Mouse (Mus musculus): ENCODE data around the gene Adgrv1. TPM values are rescaled to one million over a fixed set of nuclear protein-coding genes. Genes with fewer than 3 reads are reported as not detected.
"Not testable (repeated sequence)": the region's sequence is repeated elsewhere in the genome, so short reads cannot be mapped to it uniquely, and the experiment has no call there.

Gene Adgrv1
- polyA plus RNA-seq, 1 experiment from 2014 or later = 0.13 TPM

- Histone ChIP-seq H3K9ac (no peak overlapping the region), H3K4me3 (replicated peaks) (no peak overlapping the region), H3K27me3 (no peaks in the 10 kb centered on the region), H3K9me3 (replicated peaks) (no peaks in the 10 kb centered on the region), H3K4me2 (no peak overlapping the region), H3K36me3 (no peaks in the 10 kb centered on the region), H3K4me1 (replicated peaks) (no peaks in the 10 kb centered on the region), H3K27ac (no peak overlapping the region)
- DNase-seq (no peak), ATAC-seq (ENCODE audit: low read depth) (no peak)
- WGBS (ENCODE audit: insufficient replicate concordance) = 68% methylated on average over 2 of the region's 2 CpGs
These were observed 354.1 kb downstream of the Adgrv1 start for GRCm38 (mm10) chr13:81278669-81279350.

GRCm38 (mm10) chr13:81273837-81274236 lies 359.1 kb downstream of the Adgrv1 start:
- no peaks in the 10 kb centered on the region for H3K27me3 ChIP-seq
- no peaks in the 10 kb centered on the region for H3K4me1 ChIP-seq (replicated peaks)
- no peaks in the 10 kb centered on the region for H3K9me3 ChIP-seq (replicated peaks)
- no peak overlapping the region for H3K4me2 ChIP-seq
- no peak overlapping the region for H3K27ac ChIP-seq
- no peaks in the 10 kb centered on the region for H3K36me3 ChIP-seq
- H3K4me3 ChIP-seq (replicated peaks) = no peak overlapping the region
- no peak overlapping the region for H3K9ac ChIP-seq
- 56% methylated on average over 1 of the region's 1 CpGs for WGBS (ENCODE audit: insufficient replicate concordance)
- DNase-seq = no peak
- ATAC-seq (ENCODE audit: low read depth) = no peak

GRCm38 (mm10) chr13:81270396-81270795 lies 362.6 kb downstream of the Adgrv1 start:
- DNase-seq (no peak), ATAC-seq (ENCODE audit: low read depth) (no peak)
- 67% methylated on average over 6 of the region's 6 CpGs for WGBS (ENCODE audit: insufficient replicate concordance)
- Histone ChIP-seq H3K27me3 (no peaks in the 10 kb centered on the region), H3K4me2 (no peak overlapping the region), H3K36me3 (no peaks in the 10 kb centered on the region), H3K4me1 (replicated peaks) (no peaks in the 10 kb centered on the region), H3K4me3 (replicated peaks) (no peak overlapping the region), H3K9me3 (replicated peaks) (no peaks in the 10 kb centered on the region), H3K9ac (no peak overlapping the region), H3K27ac (no peak overlapping the region)

- no peak overlapping the region for H3K27ac ChIP-seq
- 56% methylated on average over 6 of the region's 6 CpGs for WGBS (ENCODE audit: insufficient replicate concordance)
These were observed 363.9 kb downstream of the Adgrv1 start for GRCm38 (mm10) chr13:81269056-81269455.

GRCm38 (mm10) chr13:81267489-81267888 lies 365.5 kb downstream of the Adgrv1 start:
- 51% methylated on average over 4 of the region's 4 CpGs for WGBS (ENCODE audit: insufficient replicate concordance)
- H3K9ac ChIP-seq; H3K27me3 ChIP-seq; H3K4me2 ChIP-seq; H3K4me1 ChIP-seq (replicated peaks); ATAC-seq (ENCODE audit: low read depth); H3K27ac ChIP-seq; DNase-seq; H3K4me3 ChIP-seq (replicated peaks); H3K9me3 ChIP-seq (replicated peaks); H3K36me3 ChIP-seq: not testable (repeated sequence)

More at GRCm38 (mm10) chr13:81269056-81269455, 363.9 kb downstream of the Adgrv1 start:
- DNase-seq (no peak), ATAC-seq (ENCODE audit: low read depth) (no peak)
- no peaks in the 10 kb centered on the region for H3K9me3 ChIP-seq (replicated peaks)
- H3K36me3 ChIP-seq = no peaks in the 10 kb centered on the region
- no peak overlapping the region for H3K4me2 ChIP-seq
- H3K9ac ChIP-seq = no peak overlapping the region
- no peaks in the 10 kb centered on the region for H3K27me3 ChIP-seq
- no peak overlapping the region for H3K4me3 ChIP-seq (replicated peaks)
- no peaks in the 10 kb centered on the region for H3K4me1 ChIP-seq (replicated peaks)

DNA sequence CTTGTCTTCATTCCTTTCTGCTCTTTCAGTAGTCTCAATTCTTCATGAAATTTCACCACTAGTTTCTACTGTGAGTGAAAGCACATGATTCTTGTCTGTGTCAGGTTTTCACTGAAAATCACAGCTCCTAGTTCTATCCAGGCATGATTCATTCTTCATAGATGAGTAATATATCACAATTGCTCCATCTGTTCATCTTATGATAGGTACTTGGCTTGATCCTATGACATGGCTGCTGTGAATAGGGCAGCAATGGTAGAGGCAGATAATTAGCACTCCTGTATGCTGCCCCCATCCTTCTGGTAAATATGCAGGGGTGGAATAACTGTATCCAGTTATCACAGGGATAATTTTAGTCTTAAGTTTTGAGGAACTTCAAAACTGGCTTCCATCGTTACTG lies 368.5 kb downstream of the Adgrv1 start:
- no peaks in the 10 kb centered on the region for H3K27me3 ChIP-seq
- no peaks in the 10 kb centered on the region for H3K9me3 ChIP-seq (replicated peaks)
- no peak overlapping the region for H3K4me2 ChIP-seq
- H3K36me3 ChIP-seq = no peaks in the 10 kb centered on the region
- ATAC-seq (ENCODE audit: low read depth) (no peak), DNase-seq (no peak)
- no peaks in the 10 kb centered on the region for H3K4me1 ChIP-seq (replicated peaks)
- no peak overlapping the region for H3K27ac ChIP-seq
- H3K4me3 ChIP-seq (replicated peaks) = no peak overlapping the region
- 44% methylated on average over 1 of the region's 1 CpGs for WGBS (ENCODE audit: insufficient replicate concordance)
- no peak overlapping the region for H3K9ac ChIP-seq

DNA sequence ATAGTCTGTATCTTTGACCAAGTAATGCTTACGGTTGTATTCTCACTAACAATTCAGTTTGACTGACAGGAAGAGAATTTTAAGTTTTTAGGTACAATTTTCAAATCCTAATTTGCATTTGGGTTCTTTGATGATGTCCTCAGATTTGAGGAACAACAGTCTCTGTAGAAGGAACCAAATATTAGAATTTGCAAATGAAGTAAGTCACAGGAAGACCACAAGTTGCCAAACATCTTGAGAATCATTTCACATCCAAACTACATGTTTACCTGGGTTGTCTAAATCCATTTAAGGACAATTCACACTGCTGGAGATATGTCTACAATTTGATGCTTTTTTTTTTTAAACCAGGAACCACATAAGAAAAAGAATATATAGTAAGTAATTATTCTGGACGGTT lies 391.8 kb downstream of the Adgrv1 start:
- Histone ChIP-seq H3K4me1 (replicated peaks) (no peaks in the 10 kb centered on the region), H3K9ac (no peak overlapping the region), H3K27me3 (no peaks in the 10 kb centered on the region), H3K36me3 (no peaks in the 10 kb centered on the region), H3K4me3 (replicated peaks) (no peak overlapping the region), H3K9me3 (replicated peaks) (no peaks in the 10 kb centered on the region), H3K4me2 (no peak overlapping the region), H3K27ac (no peak overlapping the region)
- DNase-seq (no peak), ATAC-seq (ENCODE audit: low read depth) (no peak)
- WGBS (ENCODE audit: insufficient replicate concordance) = 47% methylated on average over 2 of the region's 2 CpGs

DNA sequence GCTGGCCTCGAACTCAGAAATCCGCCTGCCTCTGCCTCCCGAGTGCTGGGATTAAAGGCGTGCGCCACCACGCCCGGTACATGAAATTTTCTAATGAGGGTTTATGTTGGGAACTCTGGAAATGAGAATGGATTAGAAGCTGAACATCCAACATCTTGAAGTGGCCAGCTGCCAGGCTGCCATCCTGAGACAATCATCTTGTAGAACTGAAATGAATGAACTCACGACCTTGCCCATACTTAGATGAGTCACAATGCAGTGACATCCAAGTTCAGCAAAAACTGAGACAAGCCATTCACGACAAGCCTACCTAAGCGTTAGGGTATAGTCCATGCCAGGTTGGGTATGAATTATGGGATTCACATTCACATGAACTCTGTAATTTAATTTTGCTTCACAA lies 393.1 kb downstream of the Adgrv1 start:
- 78% methylated on average over 10 of the region's 10 CpGs for WGBS (ENCODE audit: insufficient replicate concordance)
- H3K4me3 ChIP-seq (replicated peaks) = no peak overlapping the region
- H3K4me2 ChIP-seq = no peak overlapping the region
- no peaks in the 10 kb centered on the region for H3K9me3 ChIP-seq (replicated peaks)
- H3K4me1 ChIP-seq (replicated peaks) = no peaks in the 10 kb centered on the region
- H3K9ac ChIP-seq = no peak overlapping the region
- no peaks in the 10 kb centered on the region for H3K27me3 ChIP-seq
- no peaks in the 10 kb centered on the region for H3K36me3 ChIP-seq
- no peak overlapping the region for H3K27ac ChIP-seq
- ATAC-seq (ENCODE audit: low read depth) (no peak), DNase-seq (no peak)

- ATAC-seq (ENCODE audit: low read depth) = no peak
- H3K36me3 ChIP-seq = no peaks in the 10 kb centered on the region
- no peak overlapping the region for H3K4me2 ChIP-seq
- H3K27me3 ChIP-seq = no peaks in the 10 kb centered on the region
- no peak overlapping the region for H3K4me3 ChIP-seq (replicated peaks)
- DNase-seq = no peak
- no peaks in the 10 kb centered on the region for H3K4me1 ChIP-seq (replicated peaks)
- no peak overlapping the region for H3K27ac ChIP-seq
- H3K9ac ChIP-seq = no peak overlapping the region
- no peaks in the 10 kb centered on the region for H3K9me3 ChIP-seq (replicated peaks)
- WGBS (ENCODE audit: insufficient replicate concordance) = 66% methylated on average over 3 of the region's 3 CpGs
These were observed 393.5 kb downstream of the Adgrv1 start for GRCm38 (mm10) chr13:81239427-81239826.

DNA sequence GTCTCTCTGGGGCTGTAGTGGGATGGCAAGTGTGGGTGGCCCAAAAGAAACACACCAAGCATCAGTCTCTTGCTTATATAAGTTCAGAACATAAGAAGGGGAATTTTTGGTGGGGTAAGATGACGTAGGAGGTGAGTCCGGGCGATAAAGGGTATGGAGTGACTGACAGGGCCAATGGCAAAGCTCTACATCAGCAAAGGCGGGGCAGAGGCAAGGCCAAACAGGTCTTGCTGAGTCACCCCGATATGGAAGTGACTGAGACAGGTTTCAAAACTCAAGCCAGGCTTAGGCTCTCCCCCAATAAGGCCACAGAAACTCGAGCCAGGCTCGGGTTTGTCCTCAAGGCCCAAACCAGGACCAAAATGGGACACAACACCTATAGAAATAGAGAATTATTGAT lies 394.1 kb downstream of the Adgrv1 start:
- no peak for DNase-seq
- Histone ChIP-seq H3K9ac (no peak overlapping the region), H3K4me1 (replicated peaks) (no peaks in the 10 kb centered on the region), H3K4me3 (replicated peaks) (no peak overlapping the region), H3K9me3 (replicated peaks) (no peaks in the 10 kb centered on the region), H3K36me3 (no peaks in the 10 kb centered on the region), H3K27ac (no peak overlapping the region), H3K27me3 (no peaks in the 10 kb centered on the region), H3K4me2 (no peak overlapping the region)
- ATAC-seq (ENCODE audit: low read depth) = no peak
- WGBS (ENCODE audit: insufficient replicate concordance) = 67% methylated on average over 7 of the region's 7 CpGs

DNA sequence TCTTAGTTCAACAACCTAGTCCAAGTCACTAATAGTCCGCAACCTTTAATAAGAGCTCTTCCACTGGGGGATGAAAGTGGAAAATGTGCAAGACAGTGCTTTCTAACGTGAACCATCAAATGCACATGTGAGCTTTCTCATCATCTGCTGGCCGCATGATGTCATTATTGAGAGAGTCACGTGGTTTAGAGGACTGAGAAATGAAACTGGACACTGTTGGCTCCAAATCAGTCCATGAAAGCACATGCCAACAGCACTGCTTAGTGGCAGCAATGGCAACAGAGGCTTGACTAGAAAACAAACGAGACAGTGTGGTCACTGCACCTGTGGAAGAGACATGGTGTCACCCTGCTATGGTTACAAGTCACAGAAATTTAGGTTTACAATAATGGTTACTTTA lies 395.0 kb downstream of the Adgrv1 start:
- Histone ChIP-seq H3K4me3 (replicated peaks) (no peak overlapping the region), H3K27me3 (no peaks in the 10 kb centered on the region), H3K27ac (no peak overlapping the region), H3K9ac (no peak overlapping the region), H3K4me1 (replicated peaks) (no peaks in the 10 kb centered on the region), H3K9me3 (replicated peaks) (no peaks in the 10 kb centered on the region), H3K36me3 (no peaks in the 10 kb centered on the region), H3K4me2 (no peak overlapping the region)
- WGBS (ENCODE audit: insufficient replicate concordance) = 56% methylated on average over 5 of the region's 5 CpGs
- ATAC-seq (ENCODE audit: low read depth) (no peak), DNase-seq (no peak)

- Histone ChIP-seq H3K4me2 (no peak overlapping the region), H3K4me1 (replicated peaks) (no peaks in the 10 kb centered on the region), H3K27me3 (no peaks in the 10 kb centered on the region), H3K9me3 (replicated peaks) (no peaks in the 10 kb centered on the region), H3K27ac (no peak overlapping the region), H3K36me3 (no peaks in the 10 kb centered on the region), H3K4me3 (replicated peaks) (no peak overlapping the region), H3K9ac (no peak overlapping the region)
- no peak for DNase-seq
- ATAC-seq (ENCODE audit: low read depth) = no peak
- 44% methylated on average over 3 of the region's 3 CpGs for WGBS (ENCODE audit: insufficient replicate concordance)
These were observed 396.1 kb downstream of the Adgrv1 start for GRCm38 (mm10) chr13:81236758-81237395.

Data from liver, embryonic 13.5 days (tissue).